Mouse (Mus musculus): ENCODE results near the gene Ptcd1. TPM values are rescaled to one million over a fixed set of nuclear protein-coding genes. Genes with fewer than 3 reads are reported as not detected.
"Not testable (repeated sequence)": the region's sequence is repeated elsewhere in the genome, so short reads cannot be mapped to it uniquely, and the experiment has no call there.

Gene Ptcd1
- polyA plus RNA-seq, 1 experiment from 2014 or later, result 21.9 TPM

DNA sequence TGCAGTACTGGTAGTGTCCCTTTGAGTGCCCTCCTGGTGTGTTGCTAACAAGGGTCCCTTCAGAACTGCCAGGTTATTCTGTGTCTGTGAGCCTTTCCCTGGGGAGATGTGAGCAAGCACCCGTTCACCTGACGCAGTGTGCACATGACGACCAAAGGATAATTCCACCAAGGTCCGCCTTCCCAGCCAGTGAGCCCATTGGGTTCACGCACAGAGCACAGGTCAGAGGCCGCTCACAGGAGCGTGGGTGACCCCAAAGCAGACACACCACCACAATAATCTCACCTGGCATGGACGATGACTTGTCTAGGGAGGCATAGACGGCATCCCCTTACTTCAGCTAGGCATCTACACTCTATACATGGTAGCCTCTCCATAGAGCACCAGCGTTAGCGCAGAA is 65.5 kb downstream of the Ptcd1 start:
- DNase-seq (ENCODE audit: low spot score); H3K4me3 ChIP-seq; H3K4me1 ChIP-seq (replicated peaks); H3K27ac ChIP-seq; H3K9me3 ChIP-seq; H3K27me3 ChIP-seq (ENCODE audit: insufficient read depth, poor library complexity, severe bottlenecking): not testable (repeated sequence)
- peaks cover 99% of the 10 kb centered on the region for H3K36me3 ChIP-seq
- 95% methylated on average over 11 of the region's 11 CpGs for WGBS

DNA sequence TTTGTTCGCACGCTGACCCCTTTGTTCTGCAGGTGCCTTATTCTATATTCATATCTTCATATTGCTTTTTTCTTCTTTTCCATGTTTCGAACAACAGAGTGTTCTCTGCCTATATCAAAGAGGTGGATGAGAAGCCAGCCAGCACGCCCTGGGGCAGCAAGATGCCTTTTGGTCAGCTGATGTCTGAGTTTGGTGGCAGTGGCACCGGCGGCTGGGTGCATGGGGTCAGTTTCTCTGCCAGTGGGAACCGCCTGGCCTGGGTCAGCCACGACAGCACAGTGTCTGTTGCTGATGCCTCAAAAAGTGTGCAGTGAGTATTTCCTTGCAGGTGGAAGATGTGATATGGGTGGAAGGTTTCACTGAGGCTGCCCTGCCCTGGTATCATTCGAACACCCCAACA is 65.9 kb downstream of the Ptcd1 start:
- 96% methylated on average over 9 of the region's 9 CpGs for WGBS
- DNase-seq (ENCODE audit: low spot score), result no peak

DNA sequence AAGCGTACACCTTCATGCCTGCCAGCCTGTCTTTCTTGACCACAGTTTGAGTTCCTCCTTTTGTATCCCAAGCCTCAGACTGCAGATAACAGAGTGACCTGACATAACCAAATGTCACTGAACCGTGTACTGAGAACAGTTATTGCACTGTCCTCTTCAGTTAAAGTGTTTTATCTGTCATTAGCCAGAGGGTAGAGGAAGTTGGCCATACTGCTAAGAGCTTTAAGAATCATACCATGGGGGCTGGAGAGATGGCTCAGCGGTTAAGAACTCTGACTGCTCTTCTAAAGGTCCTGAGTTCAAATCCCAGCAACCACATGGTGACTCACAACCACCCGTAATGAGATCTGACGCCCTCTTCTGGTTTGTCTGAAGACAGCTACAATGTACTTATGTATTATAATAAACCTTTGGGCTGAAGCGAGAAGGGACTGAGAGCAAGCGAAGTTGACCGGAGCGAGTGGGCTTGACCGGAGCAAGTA is 68.5 kb downstream of the Ptcd1 start:
- Histone ChIP-seq H3K36me3 (peaks cover 99% of the 10 kb centered on the region), H3K4me1 (replicated peaks) (no peaks in the 10 kb centered on the region), H3K27ac (no peak overlapping the region), H3K9me3 (no peaks in the 10 kb centered on the region), H3K27me3 (ENCODE audit: insufficient read depth, poor library complexity, severe bottlenecking) (no peaks in the 10 kb centered on the region), H3K4me3 (no peak overlapping the region)
- 95% methylated on average over 10 of the region's 10 CpGs for WGBS
- DNase-seq (ENCODE audit: low spot score), result no peak

More for the DNA sequence above, 65.9 kb downstream of the Ptcd1 start:
- H3K4me3 ChIP-seq, result no peak overlapping the region
- H3K27me3 ChIP-seq (ENCODE audit: insufficient read depth, poor library complexity, severe bottlenecking), result no peaks in the 10 kb centered on the region
- H3K36me3 ChIP-seq, result peaks cover 99% of the 10 kb centered on the region
- no peaks in the 10 kb centered on the region for H3K4me1 ChIP-seq (replicated peaks)
- H3K9me3 ChIP-seq, result no peaks in the 10 kb centered on the region
- H3K27ac ChIP-seq, result no peak overlapping the region

Other genes with a start within 250 kb of the Ptcd1 start
- 14.7 and 17.5 TPM in 2 replicates for gene Smurf1, start 201.3 kb downstream of the Ptcd1 start, polyA plus RNA-seq (2016; fragmentation: Nextera tagmentation; extraction: Ambion mirVana)
- 0.13 TPM in 1 of 2 replicates, not detected in the other for gene Gm4871, start 134.4 kb downstream of the Ptcd1 start, polyA plus RNA-seq (2016; fragmentation: Nextera tagmentation; extraction: Ambion mirVana)
- gene 1700018F24Rik, start 124.1 kb downstream of the Ptcd1 start, polyA plus RNA-seq (2016; fragmentation: Nextera tagmentation; extraction: Ambion mirVana), result not detected in 2 replicates
- gene Arpc1a, start 83.3 kb downstream of the Ptcd1 start, polyA plus RNA-seq (2016; fragmentation: Nextera tagmentation; extraction: Ambion mirVana), result 145 and 159 TPM in 2 replicates
- gene Kpna7, start 83.1 kb downstream of the Ptcd1 start, polyA plus RNA-seq (2016; fragmentation: Nextera tagmentation; extraction: Ambion mirVana), result not detected in 2 replicates
- gene Arpc1b, start 52.9 kb downstream of the Ptcd1 start, polyA plus RNA-seq (2016; fragmentation: Nextera tagmentation; extraction: Ambion mirVana), result 107 and 126 TPM in 2 replicates
- 130 and 135 TPM in 2 replicates for gene Pdap1, start 26.9 kb downstream of the Ptcd1 start, polyA plus RNA-seq (2016; fragmentation: Nextera tagmentation; extraction: Ambion mirVana)
- gene Bud31, start 26.7 kb downstream of the Ptcd1 start, polyA plus RNA-seq (2016; fragmentation: Nextera tagmentation; extraction: Ambion mirVana), result 244 and 266 TPM in 2 replicates
- 70.5 and 92.9 TPM in 2 replicates for gene Cpsf4, start 105 bp upstream of the Ptcd1 start, polyA plus RNA-seq (2016; fragmentation: Nextera tagmentation; extraction: Ambion mirVana)
- 542 and 582 TPM in 2 replicates for gene Atp5j2, start 25.0 kb upstream of the Ptcd1 start, polyA plus RNA-seq (2016; fragmentation: Nextera tagmentation; extraction: Ambion mirVana)
- 7.8 and 9.2 TPM in 2 replicates for gene Zkscan14, start 34.8 kb upstream of the Ptcd1 start, polyA plus RNA-seq (2016; fragmentation: Nextera tagmentation; extraction: Ambion mirVana)
- gene Zkscan5, start 37.5 kb upstream of the Ptcd1 start, polyA plus RNA-seq (2016; fragmentation: Nextera tagmentation; extraction: Ambion mirVana), result 15.2 and 17.2 TPM in 2 replicates
- 32.0 and 32.7 TPM in 2 replicates for gene Zfp655, start 64.6 kb upstream of the Ptcd1 start, polyA plus RNA-seq (2016; fragmentation: Nextera tagmentation; extraction: Ambion mirVana)
- gene Zscan25, start 113.4 kb upstream of the Ptcd1 start, polyA plus RNA-seq (2016; fragmentation: Nextera tagmentation; extraction: Ambion mirVana), result 0.25 and 0.95 TPM in 2 replicates
- not detected in 2 replicates for gene Cyp3a57, start 178.2 kb upstream of the Ptcd1 start, polyA plus RNA-seq (2016; fragmentation: Nextera tagmentation; extraction: Ambion mirVana)